Mouse (Mus musculus): ENCODE measurements at regions not wholly inside any gene's neighbourhood (a gene's known extent, or its start where the extent isn't known, plus 50 kb on each side); places are given as distances from the start of the nearest gene placed in this dataset.

- no peak for TF ChIP-seq EP300 (optimal IDR thresholded peaks at IDR 0.05)
- TF ChIP-seq CTCF (IDR thresholded peaks at IDR 0.05; ENCODE audit: low read depth): no peak
Observed at GRCm38 (mm10) chr3:18731674-18732073, 783.5 kb downstream of the Cypt12 start.

Measured in stomach, postnatal 0 days (tissue).